Mouse (Mus musculus) heart, adult 2 months (tissue): ENCODE measurements around the gene Hoxb7. TPM values are rescaled to one million over a fixed set of nuclear protein-coding genes. Genes with fewer than 3 reads are reported as not detected.

Experiments
- DNase-seq, 2 experiments: peaks; one replicate each; pipeline ENCODE4 v3.0.0; 2021
- H3K27ac ChIP-seq: fragments of 200-600 bp; 2 replicates; pipeline ENCODE4 v1.8.1; 2022
- H3K27me3 ChIP-seq: fragments of 200-500 bp; 2 replicates; pipeline ENCODE4 v1.6.1; 2012; ENCODE audit warnings: mild to moderate bottlenecking, low read length, inconsistent platforms, mixed read lengths; ENCODE audit not compliant: control insufficient read depth, insufficient read depth
- H3K36me3 ChIP-seq: fragments of 200-500 bp; 2 replicates; pipeline ENCODE4 v1.6.1; 2012; ENCODE audit warnings: low read length, inconsistent platforms; ENCODE audit not compliant: control insufficient read depth, insufficient read depth
- H3K4me1 ChIP-seq: fragments of 200-500 bp; 2 replicates; pipeline ENCODE4 v1.6.1; 2011; ENCODE audit warnings: low read length; ENCODE audit not compliant: control insufficient read depth, insufficient read depth
- H3K4me3 ChIP-seq: fragments of 200-600 bp; 2 replicates; pipeline ENCODE4 v1.8.1; 2022
- H3K79me2 ChIP-seq: fragments of 200-500 bp; replicated peaks from 2 replicates; pipeline ENCODE4 v1.6.1; 2012; ENCODE audit warnings: mild to moderate bottlenecking, inconsistent platforms, low read length, moderate library complexity, mixed read lengths; ENCODE audit not compliant: control insufficient read depth, insufficient read depth
- H3K9ac ChIP-seq: fragments of 200-500 bp; 2 replicates; pipeline ENCODE4 v1.6.1; 2012; ENCODE audit warnings: low read depth, mild to moderate bottlenecking, control low read depth, inconsistent platforms, low read length, mixed read lengths
- CTCF ChIP-seq: fragments of 200-600 bp; IDR thresholded peaks from 2 replicates; pipeline ENCODE4 v1.8.1; 2022; ENCODE audit warnings: antibody characterized with exemption, mild to moderate bottlenecking, moderate library complexity
- EP300 ChIP-seq: fragments of 200-500 bp; IDR thresholded peaks from 2 replicates; pipeline ENCODE4 v1.6.1; 2011; ENCODE audit warnings: low read depth, low read length, control low read depth; ENCODE audit not compliant: insufficient read depth
- POLR2A ChIP-seq: fragments of 200-500 bp; IDR thresholded peaks from 2 replicates; pipeline ENCODE4 v1.6.1; 2011; ENCODE audit warnings: mild to moderate bottlenecking, low read depth, low read length, control low read depth; ENCODE audit not compliant: insufficient read depth
- WGBS: fragments of 180-500 bp; shearing (Covaris S2); methylation state at CpG from one replicate; pipeline ENCODE4 v1.1.7; 2018; 5-methylcytosine and 5-hydroxymethylcytosine counted together
- intact Hi-C: fragments of 180-260 bp; cut with DNase I; formaldehyde crosslinking; loops from one replicate; pipeline ENCODE4 v1.15.1; 2025
- polyA plus RNA-seq: library from polyadenylated mRNA; depleted of rRNA; stranded (reverse); fragments of >200 nt; gene quantifications from 2 replicates; pipeline ENCODE4 v1.2.3, GENCODE M21; 2012
- total RNA-seq, 2 experiments: library from RNA; stranded (reverse); gene quantifications; 2 replicates each; pipeline ENCODE4 v1.2.3; 2021

Gene Hoxb7
- total and polyA plus RNA-seq, 3 experiments: not detected

DNA sequence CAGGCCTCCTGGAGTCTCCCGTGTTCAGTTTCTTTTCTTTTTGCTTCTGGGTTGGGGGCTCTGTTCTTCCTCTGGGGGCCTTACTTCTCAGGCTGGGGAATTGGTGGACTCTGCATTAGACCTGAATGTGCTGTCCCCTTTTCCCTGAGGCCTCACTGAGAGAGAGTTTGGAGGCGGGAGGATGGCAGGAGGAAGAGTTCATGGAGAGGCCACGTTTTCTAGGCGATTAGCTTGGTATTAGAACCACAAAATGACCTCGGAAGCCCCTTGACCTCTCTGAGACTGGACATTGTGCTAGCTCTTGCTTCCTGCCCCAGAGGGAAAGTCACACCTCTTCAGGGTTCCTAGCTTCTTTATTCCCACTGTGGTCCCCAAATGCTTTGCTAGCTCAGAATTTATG is 37.7 kb downstream of the Hoxb7 start:
- peaks cover 15% of the 10 kb centered on the region for H3K27me3 ChIP-seq
- TF ChIP-seq POLR2A (no peak), CTCF (no peak), EP300 (no peak)
- no peaks in the 10 kb centered on the region for H3K79me2 ChIP-seq
- H3K4me1 ChIP-seq: no peaks in the 10 kb centered on the region
- no peak overlapping the region for H3K4me3 ChIP-seq
- H3K9ac ChIP-seq: no peak overlapping the region
- WGBS: 15% methylated on average over 5 of the region's 5 CpGs
- H3K36me3 ChIP-seq: no peaks in the 10 kb centered on the region
- H3K27ac ChIP-seq: no peak overlapping the region
- DNase-seq: no peak
- intact Hi-C loops: no loop called here

DNA sequence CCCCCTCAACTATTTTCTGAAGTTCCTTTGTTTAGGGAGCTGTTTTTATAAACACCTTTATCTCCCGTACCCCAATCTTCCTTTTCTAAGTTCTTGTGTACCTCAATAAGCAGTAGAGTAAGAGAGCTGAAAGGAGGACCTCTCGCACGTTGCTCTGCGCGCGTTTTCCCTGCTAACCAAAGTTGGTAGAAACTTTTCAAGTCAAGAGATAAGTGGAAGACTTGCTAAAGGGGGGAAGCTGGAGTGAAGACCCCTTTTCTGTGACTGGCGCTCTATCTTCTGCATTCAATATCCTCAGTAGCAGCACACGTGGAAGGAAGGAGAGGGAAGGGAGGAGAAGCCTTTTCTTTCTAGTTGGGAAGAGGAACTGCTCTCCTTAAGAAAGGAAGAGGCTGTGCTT is 38.5 kb downstream of the Hoxb7 start:
- Histone ChIP-seq H3K4me3 (no peak overlapping the region), H3K4me1 (no peaks in the 10 kb centered on the region), H3K9ac (no peak overlapping the region), H3K27ac (no peak overlapping the region), H3K27me3 (peaks cover 11% of the 10 kb centered on the region), H3K36me3 (no peaks in the 10 kb centered on the region), H3K79me2 (no peaks in the 10 kb centered on the region)
- intact Hi-C loops: no loop called here
- no peak for DNase-seq
- WGBS: 23% methylated on average over 8 of the region's 8 CpGs
- TF ChIP-seq EP300 (no peak), POLR2A (no peak), CTCF (no peak)

DNA sequence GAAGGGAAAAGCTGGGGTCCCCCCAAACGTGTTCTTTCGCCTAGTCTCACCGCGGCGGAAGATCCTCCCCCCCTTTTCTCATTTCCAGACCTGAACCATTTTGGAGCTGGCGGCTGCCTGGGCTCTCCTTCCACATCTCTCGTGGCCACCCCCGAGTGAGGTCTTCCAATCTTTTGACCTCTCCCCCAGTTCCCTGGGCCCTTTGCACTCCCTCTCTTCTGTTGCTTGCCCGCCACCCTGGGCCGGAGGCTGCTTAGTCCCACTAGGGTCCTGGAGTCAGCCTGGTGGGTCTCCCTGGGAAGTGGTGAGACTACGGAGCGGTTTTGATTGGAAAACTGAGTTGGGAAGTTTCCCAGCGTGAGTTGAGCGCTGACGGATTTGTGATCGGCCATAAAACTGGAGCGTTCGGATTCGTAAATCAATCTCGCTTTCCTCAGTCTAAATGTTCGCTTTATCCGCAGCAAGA is 39.4 kb downstream of the Hoxb7 start:
- no peak overlapping the region for H3K4me3 ChIP-seq
- TF ChIP-seq CTCF (no peak), POLR2A (no peak), EP300 (no peak)
- intact Hi-C loops: no loop called here
- no peaks in the 10 kb centered on the region for H3K79me2 ChIP-seq
- H3K27me3 ChIP-seq: peaks cover 9% of the 10 kb centered on the region
- 20% methylated on average over 22 of the region's 22 CpGs for WGBS
- no peaks in the 10 kb centered on the region for H3K36me3 ChIP-seq
- DNase-seq: no peak
- no peak overlapping the region for H3K9ac ChIP-seq
- H3K4me1 ChIP-seq: no peaks in the 10 kb centered on the region
- H3K27ac ChIP-seq: no peak overlapping the region

DNA sequence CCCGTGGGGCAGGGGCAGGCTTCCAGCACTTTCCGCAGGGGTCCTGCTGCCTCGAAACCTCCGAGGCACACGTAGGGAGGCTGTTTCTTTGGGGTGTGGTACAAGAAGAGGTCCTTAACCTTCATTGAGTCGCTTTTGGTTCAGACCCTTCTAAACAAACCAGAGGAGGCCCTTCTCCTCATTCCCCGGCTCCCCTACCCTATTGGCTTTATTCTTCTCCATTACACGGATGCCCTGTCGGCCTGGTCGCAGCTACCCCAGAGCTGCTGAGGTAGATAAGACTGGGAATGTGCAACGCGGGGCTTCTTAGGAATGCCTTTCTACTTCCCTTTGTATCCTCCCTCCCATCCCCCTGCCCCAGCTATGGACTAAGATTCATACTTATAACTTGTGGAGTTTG is 40.3 kb downstream of the Hoxb7 start:
- WGBS: 17% methylated on average over 12 of the region's 12 CpGs
- H3K27ac ChIP-seq: no peak overlapping the region
- H3K79me2 ChIP-seq: no peaks in the 10 kb centered on the region
- H3K9ac ChIP-seq: no peak overlapping the region
- DNase-seq: no peak
- TF ChIP-seq CTCF: no peak
- TF ChIP-seq EP300: no peak
- no peak for TF ChIP-seq POLR2A
- H3K4me3 ChIP-seq: no peak overlapping the region
- H3K36me3 ChIP-seq: no peaks in the 10 kb centered on the region
- no peaks in the 10 kb centered on the region for H3K4me1 ChIP-seq
- H3K27me3 ChIP-seq: peaks cover 9% of the 10 kb centered on the region
- intact Hi-C loops: no loop called here

DNA sequence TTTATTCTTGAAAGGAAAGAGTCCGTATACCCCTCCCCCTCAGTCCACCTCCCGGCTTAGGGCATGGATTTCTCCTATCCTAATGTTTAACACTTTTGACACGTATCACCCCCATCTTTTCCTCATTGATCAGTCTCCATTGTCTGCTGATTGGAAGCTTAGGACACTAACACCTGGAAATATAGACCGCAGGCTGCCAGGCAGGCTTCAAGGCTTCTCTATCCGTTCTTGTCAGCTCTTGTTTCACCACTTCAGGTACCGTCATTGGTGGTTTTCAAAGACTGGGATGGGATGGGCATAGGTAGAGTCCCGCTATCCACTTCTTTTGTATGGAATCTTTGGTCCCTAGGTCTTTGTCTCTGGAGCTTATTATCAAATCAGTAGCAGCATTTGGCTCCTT is 40.7 kb downstream of the Hoxb7 start:
- Histone ChIP-seq H3K27me3 (peaks cover 9% of the 10 kb centered on the region), H3K9ac (no peak overlapping the region), H3K27ac (no peak overlapping the region), H3K79me2 (no peaks in the 10 kb centered on the region), H3K36me3 (no peaks in the 10 kb centered on the region), H3K4me1 (no peaks in the 10 kb centered on the region), H3K4me3 (no peak overlapping the region)
- DNase-seq: no peak
- no peak for TF ChIP-seq EP300
- TF ChIP-seq POLR2A: no peak
- TF ChIP-seq CTCF: no peak
- intact Hi-C loops: no loop called here
- 18% methylated on average over 7 of the region's 7 CpGs for WGBS

DNA sequence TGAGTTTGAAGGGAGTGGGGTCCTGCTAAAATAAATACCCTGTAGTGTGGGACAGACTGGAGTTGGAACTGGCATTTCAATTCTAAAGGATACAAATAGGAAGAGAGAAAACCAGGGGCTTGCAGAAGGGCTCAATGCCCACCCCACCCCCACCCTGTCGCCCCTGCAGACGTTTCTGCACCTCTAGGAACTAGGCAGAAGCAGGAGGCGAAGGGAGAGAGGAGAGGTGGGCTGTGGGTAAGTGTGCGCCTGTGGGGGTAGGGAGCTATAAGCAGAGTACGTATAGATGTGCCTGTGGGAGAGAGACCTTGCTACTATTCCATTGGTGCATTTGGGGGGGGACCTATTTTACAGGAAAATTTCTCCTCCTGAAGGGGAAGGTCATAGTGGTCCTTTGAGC is 41.3 kb downstream of the Hoxb7 start:
- no peak for DNase-seq
- Histone ChIP-seq H3K4me3 (no peak overlapping the region), H3K36me3 (no peaks in the 10 kb centered on the region), H3K4me1 (no peaks in the 10 kb centered on the region), H3K27ac (no peak overlapping the region), H3K27me3 (peaks cover 12% of the 10 kb centered on the region), H3K79me2 (no peaks in the 10 kb centered on the region), H3K9ac (no peak overlapping the region)
- TF ChIP-seq CTCF (no peak), EP300 (no peak), POLR2A (no peak)
- 19% methylated on average over 5 of the region's 5 CpGs for WGBS
- intact Hi-C loops: no loop called here

DNA sequence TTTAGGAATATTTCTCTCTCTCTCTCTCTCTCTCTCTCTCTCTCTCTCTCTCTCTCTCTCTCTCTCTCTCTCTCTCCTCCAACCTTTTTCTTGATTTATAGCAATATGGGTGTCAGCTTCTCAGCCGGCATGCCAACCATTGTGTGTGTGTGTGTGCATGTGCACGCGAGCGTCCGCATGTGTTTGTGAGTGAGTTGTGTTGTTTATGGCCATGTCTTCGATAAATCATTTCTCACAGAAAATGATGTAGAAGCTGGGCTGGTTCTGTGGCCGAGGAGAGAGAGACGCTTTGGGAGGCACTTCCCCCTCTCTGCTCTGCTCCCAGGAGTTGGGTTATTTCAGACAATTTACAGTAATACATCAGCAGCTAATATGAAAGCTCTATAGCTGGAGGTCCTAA is 42.2 kb downstream of the Hoxb7 start:
- no peak for DNase-seq
- Histone ChIP-seq H3K79me2 (no peaks in the 10 kb centered on the region), H3K27ac (no peak overlapping the region), H3K36me3 (no peaks in the 10 kb centered on the region), H3K9ac (no peak overlapping the region), H3K4me1 (no peaks in the 10 kb centered on the region), H3K27me3 (peaks cover 19% of the 10 kb centered on the region), H3K4me3 (no peak overlapping the region)
- intact Hi-C loops: no loop called here
- TF ChIP-seq CTCF (no peak), POLR2A (no peak), EP300 (no peak)
- WGBS: 22% methylated on average over 8 of the region's 8 CpGs
